Mouse (Mus musculus): ENCODE data around the gene Szrd1. TPM values are rescaled to one million over a fixed set of nuclear protein-coding genes. Genes with fewer than 3 reads are reported as not detected.
A peak's percentile ranks its signal among the peaks of the same experiment; 100 is the strongest.

Szrd1 gene
- polyA plus RNA-seq (2015; fragmentation: Nextera tagmentation; extraction: Ambion mirVana), result 23.7 and 29.1 TPM in 2 replicates

DNA sequence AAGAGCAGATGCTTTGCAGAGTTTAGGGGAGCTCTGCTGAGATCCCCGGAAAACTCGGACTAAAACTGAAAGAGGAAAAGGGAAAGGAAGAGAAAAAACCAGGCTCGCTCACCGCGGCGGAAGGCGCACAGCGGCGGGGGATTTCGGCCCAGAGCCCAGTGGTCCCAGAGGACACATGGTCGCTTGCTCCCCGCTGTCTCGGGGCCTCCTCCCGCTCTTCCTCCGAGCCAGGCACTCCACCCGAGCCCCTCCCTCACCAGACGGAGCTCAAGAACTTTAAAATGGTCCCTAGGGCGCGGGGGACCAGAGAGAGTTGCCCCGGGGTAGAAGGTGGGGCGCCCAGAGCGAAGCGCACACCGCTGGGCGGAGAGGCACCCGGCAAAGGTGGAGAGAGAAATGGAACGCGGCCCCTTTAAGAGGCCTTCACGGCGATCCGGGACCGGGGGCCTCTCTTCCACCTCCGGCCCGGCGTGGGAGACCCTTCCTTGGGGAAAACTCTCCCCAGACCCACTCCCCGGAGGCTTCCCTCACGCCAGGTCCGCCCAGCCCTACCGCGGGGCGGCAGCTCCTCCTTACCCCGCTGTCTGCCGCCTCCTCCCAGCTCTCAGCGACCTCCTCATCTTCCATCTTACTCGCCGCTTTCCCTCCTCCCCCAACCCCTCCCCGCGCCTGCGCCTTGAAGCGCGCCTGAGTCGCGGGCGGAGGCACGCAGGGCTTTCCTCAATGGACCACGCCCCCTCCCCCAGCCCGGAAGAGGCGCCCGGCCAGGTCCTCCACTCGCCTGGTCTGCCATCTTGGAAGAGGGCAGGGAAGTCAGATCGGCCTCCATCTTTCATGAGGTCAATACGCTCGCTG lies at the start of gene Szrd1:
TSS of gene Szrd1 (minus strand) at position 660 of the 855 bp plus-strand sequence.
- peaks cover 40% of the 10 kb centered on the region for H3K4me1 ChIP-seq
- H3K4me3 ChIP-seq (replicated peaks), result peak within 1 kb of the TSS; percentile 90
- H3K27ac ChIP-seq (replicated peaks), result peak within 1 kb of the TSS; percentile 98
- H3K9me3 ChIP-seq (replicated peaks), result no peaks in the 10 kb centered on the region
- under 1% methylated on average over 63 of the region's 63 CpGs for WGBS
- peak; percentile 95 for ATAC-seq (ENCODE audit: low FRiP score)
- H3K4me2 ChIP-seq, result peak within 1 kb of the TSS; percentile 94
- peak within 1 kb of the TSS; percentile 91 for H3K9ac ChIP-seq (replicated peaks)
- H3K36me3 ChIP-seq, result no peaks in the 10 kb centered on the region
- 0 out of 2 replicates have a peak, but pooled peaks cover 5% of the 10 kb centered on the region for H3K27me3 ChIP-seq (replicated peaks)

DNA sequence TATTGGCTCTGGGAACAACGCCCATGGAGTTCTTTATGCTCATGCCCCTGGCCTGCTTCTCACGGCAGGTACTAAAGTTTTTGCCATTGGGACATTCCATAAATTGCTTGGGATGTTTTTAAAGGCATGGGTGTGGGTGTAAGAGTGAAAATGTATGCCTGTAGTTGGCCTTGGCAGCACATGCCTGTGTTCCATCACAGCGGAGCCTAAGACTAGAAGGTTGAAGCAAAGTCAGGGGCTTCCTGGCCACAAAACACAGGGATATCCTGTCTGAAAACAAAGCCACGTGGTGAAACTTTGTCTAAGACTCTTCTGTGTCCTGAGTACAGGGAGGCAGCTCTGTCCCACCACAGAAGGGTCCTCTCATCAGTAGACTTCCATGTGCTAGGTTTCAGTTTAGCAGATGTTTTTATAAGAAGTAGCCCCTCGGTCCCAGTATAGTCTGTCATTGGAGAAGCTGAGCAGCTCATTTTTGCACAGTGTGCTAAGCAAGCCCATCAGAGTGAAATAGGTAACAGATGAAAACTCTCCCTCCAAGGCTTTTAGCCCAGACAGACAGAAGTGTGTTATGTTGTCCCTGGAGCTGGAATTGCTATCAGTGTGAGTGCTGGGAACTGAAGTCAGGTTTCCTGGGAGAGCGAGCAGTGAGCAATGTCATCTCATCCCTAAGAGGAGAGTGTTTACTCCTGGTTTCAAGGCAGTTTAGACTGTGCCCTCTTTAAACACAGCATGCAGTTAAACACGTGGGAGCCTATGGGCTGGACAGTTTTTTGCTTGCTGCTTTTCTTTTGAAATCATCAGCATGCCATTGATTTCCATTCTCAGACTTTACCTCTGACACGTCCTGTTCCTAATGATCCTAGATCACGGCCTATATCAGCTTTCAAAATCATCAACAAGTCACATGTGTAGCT lies 47.6 kb upstream of the Szrd1 start:
- peaks cover 35% of the 10 kb centered on the region for H3K36me3 ChIP-seq
- H3K9me3 ChIP-seq (replicated peaks), result no peaks in the 10 kb centered on the region
- H3K9ac ChIP-seq (replicated peaks), result no peak overlapping the region
- ATAC-seq (ENCODE audit: low FRiP score), result no peak
- no peak overlapping the region for H3K4me2 ChIP-seq
- WGBS, result 77% methylated on average over 9 of the region's 9 CpGs
- no peaks in the 10 kb centered on the region for H3K27me3 ChIP-seq (replicated peaks)
- H3K27ac ChIP-seq (replicated peaks), result no peak overlapping the region; the same call in 1 of the 2 replicates
- no peak overlapping the region for H3K4me3 ChIP-seq (replicated peaks)
- H3K4me1 ChIP-seq, result peaks cover 15% of the 10 kb centered on the region

DNA sequence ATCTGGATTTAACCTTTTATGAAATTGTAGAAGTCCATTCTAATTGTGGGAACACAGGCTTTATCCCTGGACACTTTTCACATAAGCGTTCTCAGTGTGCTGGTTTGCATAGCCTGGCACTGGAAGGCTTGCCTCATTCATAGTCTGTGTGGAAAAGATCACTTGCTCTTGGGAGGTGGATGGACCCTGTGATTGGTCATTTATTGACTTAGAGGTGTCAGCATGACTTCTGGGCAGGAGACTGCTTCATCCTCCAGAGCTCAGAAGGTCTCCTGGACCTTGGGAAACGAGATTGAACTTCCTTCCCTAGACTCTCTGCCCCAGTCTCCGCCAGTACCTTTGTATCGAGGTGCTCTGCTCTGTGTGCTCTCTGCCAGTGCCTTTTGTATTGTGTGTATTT lies 44.9 kb upstream of the Szrd1 start:
- no peak overlapping the region for H3K27ac ChIP-seq (replicated peaks)

DNA sequence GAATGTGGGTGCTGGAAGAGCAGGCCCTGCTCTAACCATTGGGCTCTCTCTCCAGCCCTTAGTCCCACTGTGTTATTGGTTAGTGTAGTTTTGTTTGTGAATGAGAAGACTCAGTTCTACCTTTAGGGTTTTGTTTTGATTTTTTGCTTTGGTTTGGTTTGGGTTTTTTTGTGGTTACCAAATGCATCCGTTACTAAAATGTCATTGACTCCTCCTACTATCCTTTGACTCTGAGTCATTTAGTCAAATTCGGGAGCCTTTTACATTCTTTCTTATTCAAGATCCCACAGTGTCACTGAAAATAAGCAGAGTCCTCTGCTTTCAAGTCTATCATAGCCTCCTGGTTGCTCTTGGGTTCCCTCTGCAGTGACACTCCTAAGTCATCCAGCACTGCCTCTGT lies 44.4 kb upstream of the Szrd1 start:
- 98% methylated on average over 2 of the region's 2 CpGs for WGBS

More for the DNA sequence above, 44.9 kb upstream of the Szrd1 start:
- peaks cover 17% of the 10 kb centered on the region for H3K4me1 ChIP-seq
- H3K4me2 ChIP-seq, result no peak overlapping the region
- no peak overlapping the region for H3K9ac ChIP-seq (replicated peaks)
- 92% methylated on average over 4 of the region's 4 CpGs for WGBS
- H3K4me3 ChIP-seq (replicated peaks), result no peak overlapping the region
- no peak for ATAC-seq (ENCODE audit: low FRiP score)
- peaks cover 40% of the 10 kb centered on the region for H3K36me3 ChIP-seq
- no peaks in the 10 kb centered on the region for H3K27me3 ChIP-seq (replicated peaks)
- H3K9me3 ChIP-seq (replicated peaks), result no peaks in the 10 kb centered on the region

GRCm38 (mm10) chr4:141181981-141182380 lies 42.4 kb upstream of the Szrd1 start:
- Histone ChIP-seq H3K36me3 (peaks cover 46% of the 10 kb centered on the region), H3K27ac (replicated peaks) (no peak overlapping the region), H3K4me3 (replicated peaks) (no peak overlapping the region), H3K4me2 (no peak overlapping the region), H3K27me3 (replicated peaks) (no peaks in the 10 kb centered on the region), H3K9me3 (replicated peaks) (no peaks in the 10 kb centered on the region), H3K4me1 (peaks cover 26% of the 10 kb centered on the region), H3K9ac (replicated peaks) (no peak overlapping the region)
- WGBS, result 96% methylated on average over 6 of the region's 6 CpGs
- ATAC-seq (ENCODE audit: low FRiP score), result no peak

More for the DNA sequence above, 44.4 kb upstream of the Szrd1 start:
- H3K4me3 ChIP-seq (replicated peaks), result no peak overlapping the region
- ATAC-seq (ENCODE audit: low FRiP score), result no peak
- H3K4me2 ChIP-seq, result no peak overlapping the region
- no peaks in the 10 kb centered on the region for H3K27me3 ChIP-seq (replicated peaks)
- H3K4me1 ChIP-seq, result peaks cover 21% of the 10 kb centered on the region
- no peaks in the 10 kb centered on the region for H3K9me3 ChIP-seq (replicated peaks)
- H3K9ac ChIP-seq (replicated peaks), result no peak overlapping the region
- H3K36me3 ChIP-seq, result peaks cover 38% of the 10 kb centered on the region
- H3K27ac ChIP-seq (replicated peaks), result no peak overlapping the region

DNA sequence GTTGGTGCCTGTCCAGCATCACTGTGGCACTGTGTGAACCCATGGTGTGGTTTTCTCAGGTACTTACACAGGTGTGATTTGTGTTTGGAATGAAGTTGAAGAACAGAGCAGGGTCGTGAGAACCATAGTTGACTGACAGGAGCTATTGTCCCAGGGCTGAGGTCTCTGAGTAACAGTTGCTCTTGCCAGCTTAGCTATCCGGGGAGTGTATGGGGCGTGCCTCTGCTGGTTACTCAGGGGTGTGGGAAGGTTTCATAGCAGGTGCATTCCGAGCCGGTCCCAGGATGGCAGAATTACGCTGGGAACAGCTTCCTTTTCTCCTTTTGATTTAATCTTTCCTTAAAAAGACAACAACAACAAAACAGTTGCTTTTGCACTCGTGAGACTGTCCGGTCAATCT lies 41.3 kb upstream of the Szrd1 start:
- Histone ChIP-seq H3K9ac (replicated peaks) (no peak overlapping the region), H3K36me3 (peaks cover 56% of the 10 kb centered on the region), H3K27me3 (replicated peaks) (no peaks in the 10 kb centered on the region), H3K4me3 (replicated peaks) (no peak overlapping the region), H3K9me3 (replicated peaks) (no peaks in the 10 kb centered on the region), H3K4me1 (peaks cover 15% of the 10 kb centered on the region), H3K4me2 (no peak overlapping the region), H3K27ac (replicated peaks) (no peak overlapping the region)
- 89% methylated on average over 8 of the region's 8 CpGs for WGBS
- ATAC-seq (ENCODE audit: low FRiP score), result no peak

DNA sequence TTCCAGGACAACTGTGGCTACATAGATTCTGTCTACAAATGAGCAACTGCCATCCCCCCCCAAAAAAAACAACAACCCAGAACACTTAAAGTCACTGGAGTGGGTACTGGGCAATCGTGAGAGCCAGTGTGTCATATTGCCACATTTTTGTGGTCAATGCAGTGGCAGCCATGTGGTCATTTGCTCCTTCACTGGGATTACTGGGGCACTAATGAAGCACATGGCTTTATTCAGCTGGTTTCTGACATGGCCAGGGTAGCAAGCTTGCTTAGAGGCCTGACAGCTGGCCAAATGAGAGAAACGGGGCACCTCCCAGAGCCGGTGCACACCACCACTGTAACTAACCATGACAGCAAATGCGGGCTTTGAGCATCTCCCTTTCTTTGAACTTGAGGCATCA lies 38.9 kb upstream of the Szrd1 start:
- Histone ChIP-seq H3K36me3 (peaks cover 59% of the 10 kb centered on the region), H3K9ac (replicated peaks) (no peak overlapping the region), H3K4me1 (peaks cover 14% of the 10 kb centered on the region), H3K9me3 (replicated peaks) (no peaks in the 10 kb centered on the region), H3K27ac (replicated peaks) (peak overlapping the region; percentile 45; the same call in 1 of the 2 replicates), H3K27me3 (replicated peaks) (no peaks in the 10 kb centered on the region), H3K4me3 (replicated peaks) (no peak overlapping the region), H3K4me2 (no peak overlapping the region)
- WGBS, result 41% methylated on average over 4 of the region's 4 CpGs
- ATAC-seq (ENCODE audit: low FRiP score), result no peak

DNA sequence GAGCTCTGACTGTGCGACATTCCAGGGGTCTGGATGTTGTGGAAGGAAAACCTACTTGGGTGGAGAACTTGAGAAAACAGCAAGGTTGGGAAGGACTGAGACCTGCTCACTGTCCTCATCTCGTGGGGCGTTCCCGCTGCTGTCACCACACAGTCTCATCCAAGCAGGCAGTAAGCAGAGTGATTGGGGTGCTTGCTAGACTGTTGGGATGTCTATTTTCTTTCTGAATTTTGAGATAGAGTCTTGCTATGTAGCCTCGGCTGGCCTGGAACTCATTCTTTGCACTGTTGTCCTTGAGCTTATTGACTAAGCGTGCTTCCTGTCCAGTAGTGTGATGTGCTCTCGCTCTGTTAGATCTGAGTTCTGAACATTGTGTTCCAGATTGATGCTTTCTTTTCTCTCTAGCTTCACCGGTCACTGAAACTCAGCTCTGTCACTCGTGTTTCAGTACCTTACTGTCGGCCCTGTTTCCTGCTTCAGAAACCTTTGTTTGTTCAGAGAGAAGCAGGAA lies 36.8 kb upstream of the Szrd1 start:
- Histone ChIP-seq H3K36me3 (peaks cover 55% of the 10 kb centered on the region), H3K4me3 (replicated peaks) (no peak overlapping the region), H3K4me2 (no peak overlapping the region), H3K27ac (replicated peaks) (0 out of 2 replicates have a peak overlapping the region, but pooled peaks have one; percentile 33), H3K27me3 (replicated peaks) (no peaks in the 10 kb centered on the region), H3K9me3 (replicated peaks) (no peaks in the 10 kb centered on the region), H3K4me1 (peaks cover 14% of the 10 kb centered on the region), H3K9ac (replicated peaks) (no peak overlapping the region)
- no peak for ATAC-seq (ENCODE audit: low FRiP score)
- WGBS, result 87% methylated on average over 10 of the region's 10 CpGs

- Histone ChIP-seq H3K9ac (replicated peaks) (no peak overlapping the region), H3K27ac (replicated peaks) (0 out of 2 replicates have a peak overlapping the region, but pooled peaks have one; percentile 33), H3K4me1 (peaks cover 14% of the 10 kb centered on the region), H3K9me3 (replicated peaks) (no peaks in the 10 kb centered on the region), H3K4me2 (no peak overlapping the region), H3K4me3 (replicated peaks) (no peak overlapping the region), H3K27me3 (replicated peaks) (no peaks in the 10 kb centered on the region), H3K36me3 (peaks cover 57% of the 10 kb centered on the region)
- ATAC-seq (ENCODE audit: low FRiP score), result no peak
- 68% methylated on average over 5 of the region's 5 CpGs for WGBS
Observed at GRCm38 (mm10) chr4:141175783-141176182, 36.2 kb upstream of the Szrd1 start.

GRCm38 (mm10) chr4:141172121-141172520 lies 32.5 kb upstream of the Szrd1 start:
- Histone ChIP-seq H3K36me3 (peaks cover 60% of the 10 kb centered on the region), H3K9ac (replicated peaks) (no peak overlapping the region), H3K27me3 (replicated peaks) (no peaks in the 10 kb centered on the region), H3K4me1 (no peaks in the 10 kb centered on the region), H3K9me3 (replicated peaks) (no peaks in the 10 kb centered on the region), H3K4me2 (no peak overlapping the region), H3K4me3 (replicated peaks) (no peak overlapping the region), H3K27ac (replicated peaks) (no peak overlapping the region)
- no peak for ATAC-seq (ENCODE audit: low FRiP score)
- 92% methylated on average over 8 of the region's 8 CpGs for WGBS

DNA sequence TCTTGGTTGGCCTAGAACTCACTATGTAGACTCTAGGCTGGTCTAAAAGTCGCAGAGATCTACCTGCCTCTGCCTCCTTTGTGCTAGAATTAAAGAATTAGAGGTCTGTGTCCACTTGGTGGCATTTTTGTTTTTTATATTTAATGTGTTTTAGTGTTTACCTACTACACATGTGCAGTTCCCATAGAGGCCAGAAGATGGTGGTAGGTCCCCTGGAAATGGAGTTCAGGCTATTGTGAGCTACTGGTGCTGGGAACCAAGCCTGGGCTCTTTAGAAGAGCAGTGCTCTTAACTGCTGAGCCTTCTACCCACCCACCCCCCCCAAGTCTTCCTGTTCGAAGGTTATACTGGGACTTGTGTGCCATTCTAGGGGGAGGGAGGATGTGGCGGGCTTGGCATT lies 27.6 kb upstream of the Szrd1 start:
- H3K9me3 ChIP-seq (replicated peaks), result no peaks in the 10 kb centered on the region
- H3K4me2 ChIP-seq, result no peak overlapping the region
- H3K27me3 ChIP-seq (replicated peaks), result no peaks in the 10 kb centered on the region
- H3K36me3 ChIP-seq, result peaks cover 31% of the 10 kb centered on the region
- H3K4me1 ChIP-seq, result no peaks in the 10 kb centered on the region
- no peak for ATAC-seq (ENCODE audit: low FRiP score)
- H3K27ac ChIP-seq (replicated peaks), result no peak overlapping the region
- WGBS, result 96% methylated on average over 3 of the region's 3 CpGs
- H3K9ac ChIP-seq (replicated peaks), result no peak overlapping the region
- H3K4me3 ChIP-seq (replicated peaks), result no peak overlapping the region

Data from neural tube, embryonic 15.5 days (tissue).